Mouse (Mus musculus) midbrain, embryonic 15.5 days (tissue): ENCODE results near the gene Ankrd63. TPM values are rescaled to one million over a fixed set of nuclear protein-coding genes. Genes with fewer than 3 reads are reported as not detected.
"Not testable (repeated sequence)": the region's sequence is repeated elsewhere in the genome, so short reads cannot be mapped to it uniquely, and the experiment has no call there.

Experiments used
- ATAC-seq: fragments of 200-750 bp; cut with Nextera tagmentation; replicated peaks from 2 replicates; pipeline ENCODE4 v1.8.0; 2017; ENCODE audit warnings: moderate TSS enrichment
- H3K27ac ChIP-seq: fragments of 300-500 bp; sonication (generic); 2 replicates; pipeline ENCODE4 v1.5.1; 2015; ENCODE audit warnings: mild to moderate bottlenecking, inconsistent platforms
- H3K27me3 ChIP-seq: fragments of 300-500 bp; sonication (generic); replicated peaks from 2 replicates; pipeline ENCODE4 v1.6.1; 2015; ENCODE audit warnings: inconsistent platforms
- H3K36me3 ChIP-seq: fragments of 300-500 bp; sonication (generic); replicated peaks from 2 replicates; pipeline ENCODE4 v1.6.1; 2015; ENCODE audit warnings: inconsistent platforms
- H3K4me1 ChIP-seq: fragments of 300-500 bp; sonication (generic); 2 replicates; pipeline ENCODE4 v1.6.1; 2015; ENCODE audit warnings: inconsistent platforms
- H3K4me2 ChIP-seq: fragments of 300-500 bp; sonication (generic); 2 replicates; pipeline ENCODE4 v1.6.1; 2015; ENCODE audit warnings: inconsistent platforms, mild to moderate bottlenecking, moderate library complexity
- H3K4me3 ChIP-seq: fragments of 300-500 bp; sonication (generic); 2 replicates; pipeline ENCODE4 v1.5.1; 2015; ENCODE audit warnings: mild to moderate bottlenecking, inconsistent platforms
- H3K9ac ChIP-seq: fragments of 300-500 bp; sonication (generic); 2 replicates; pipeline ENCODE4 v1.6.1; 2015; ENCODE audit warnings: mild to moderate bottlenecking, inconsistent platforms
- H3K9me3 ChIP-seq: fragments of 300-500 bp; sonication (generic); 2 replicates; pipeline ENCODE4 v1.6.1; 2016; ENCODE audit warnings: inconsistent platforms
- WGBS: fragments of 180-500 bp; shearing (Covaris S2); methylation state at CpG from one replicate; pipeline ENCODE4 v1.1.7; 2015; ENCODE audit warnings: mixed read lengths; 5-methylcytosine and 5-hydroxymethylcytosine counted together
- polyA plus RNA-seq: library from polyadenylated mRNA; unstranded; fragments of >200 nt; fragmentation: Nextera tagmentation; extraction: Ambion mirVana; gene quantifications from 2 replicates; pipeline ENCODE4 v1.2.1, GENCODE M21; 2015

The Ankrd63 gene
- polyA plus RNA-seq, 1 experiment from 2014 or later = not detected

- ATAC-seq = peak; percentile 59
- peak overlapping the region; percentile 83 for H3K27ac ChIP-seq
- 44% methylated on average over 19 of the region's 19 CpGs for WGBS
Observed at GRCm38 (mm10) chr2:118663804-118664766, 39.7 kb downstream of the Ankrd63 start.

GRCm38 (mm10) chr2:118662902-118663803 is 40.6 kb downstream of the Ankrd63 start, which contains the start of gene Pak6:
TSS of gene Pak6 (plus strand) at chr2:118663303.
- peak within 1 kb of the TSS; percentile 68 for H3K9ac ChIP-seq
- H3K4me3 ChIP-seq = peak within 1 kb of the TSS; percentile 59
- no peaks in the 10 kb centered on the region for H3K9me3 ChIP-seq
- WGBS = under 1% methylated on average over 37 of the region's 37 CpGs
- no peaks in the 10 kb centered on the region for H3K27me3 ChIP-seq
- H3K4me2 ChIP-seq = peak within 1 kb of the TSS; percentile 68
- ATAC-seq = peak; percentile 69
- H3K27ac ChIP-seq = peak within 1 kb of the TSS; percentile 83
- H3K36me3 ChIP-seq = no peaks in the 10 kb centered on the region
- peaks cover 62% of the 10 kb centered on the region for H3K4me1 ChIP-seq

More at GRCm38 (mm10) chr2:118663804-118664766, 39.7 kb downstream of the Ankrd63 start:
- Histone ChIP-seq H3K9ac (peak overlapping the region; percentile 68), H3K4me2 (peak overlapping the region; percentile 68), H3K4me3 (peak overlapping the region; percentile 59), H3K9me3 (no peaks in the 10 kb centered on the region), H3K36me3 (no peaks in the 10 kb centered on the region), H3K4me1 (peaks cover 64% of the 10 kb centered on the region), H3K27me3 (no peaks in the 10 kb centered on the region)

GRCm38 (mm10) chr2:118661891-118662290 is 41.9 kb downstream of the Ankrd63 start:
- H3K4me1 ChIP-seq = peaks cover 56% of the 10 kb centered on the region
- 83% methylated on average over 9 of the region's 9 CpGs for WGBS

GRCm38 (mm10) chr2:118659998-118660452 is 43.7 kb downstream of the Ankrd63 start:
- no peaks in the 10 kb centered on the region for H3K36me3 ChIP-seq
- peak overlapping the region; percentile 82 for H3K27ac ChIP-seq
- H3K27me3 ChIP-seq = no peaks in the 10 kb centered on the region
- peak overlapping the region; percentile 62 for H3K4me2 ChIP-seq
- H3K4me3 ChIP-seq = peak overlapping the region; percentile 33
- H3K9me3 ChIP-seq = no peaks in the 10 kb centered on the region
- WGBS = 3% methylated on average over 4 of the region's 4 CpGs
- peak overlapping the region; percentile 49 for H3K9ac ChIP-seq
- H3K4me1 ChIP-seq = peaks cover 43% of the 10 kb centered on the region
- peak; percentile 75 for ATAC-seq

More at GRCm38 (mm10) chr2:118661891-118662290, 41.9 kb downstream of the Ankrd63 start:
- Histone ChIP-seq H3K4me2 (no peak overlapping the region), H3K9ac (no peak overlapping the region), H3K4me3 (no peak overlapping the region), H3K9me3 (no peaks in the 10 kb centered on the region), H3K27ac (no peak overlapping the region), H3K36me3 (no peaks in the 10 kb centered on the region), H3K27me3 (no peaks in the 10 kb centered on the region)
- ATAC-seq = no peak

GRCm38 (mm10) chr2:118659493-118659892 is 44.3 kb downstream of the Ankrd63 start:
- Histone ChIP-seq H3K36me3 (no peaks in the 10 kb centered on the region), H3K4me1 (peaks cover 38% of the 10 kb centered on the region), H3K9me3 (no peaks in the 10 kb centered on the region), H3K9ac (peak overlapping the region; percentile 49), H3K27ac (peak overlapping the region; percentile 82), H3K27me3 (no peaks in the 10 kb centered on the region), H3K4me2 (peak overlapping the region; percentile 62), H3K4me3 (peak overlapping the region; percentile 33)
- no peak for ATAC-seq
- 86% methylated on average over 12 of the region's 12 CpGs for WGBS

- Histone ChIP-seq H3K9ac (no peak overlapping the region), H3K4me3 (no peak overlapping the region), H3K27me3 (no peaks in the 10 kb centered on the region), H3K9me3 (no peaks in the 10 kb centered on the region), H3K4me2 (no peak overlapping the region), H3K27ac (no peak overlapping the region), H3K4me1 (peaks cover 33% of the 10 kb centered on the region), H3K36me3 (no peaks in the 10 kb centered on the region)
- 77% methylated on average over 1 of the region's 1 CpGs for WGBS
- no peak for ATAC-seq
Observed at GRCm38 (mm10) chr2:118659077-118659476, 44.7 kb downstream of the Ankrd63 start.

GRCm38 (mm10) chr2:118658457-118658856 is 45.3 kb downstream of the Ankrd63 start:
- ATAC-seq = no peak
- Histone ChIP-seq H3K4me2 (no peak overlapping the region), H3K9ac (no peak overlapping the region), H3K27ac (no peak overlapping the region), H3K27me3 (no peaks in the 10 kb centered on the region), H3K4me1 (peaks cover 28% of the 10 kb centered on the region), H3K4me3 (no peak overlapping the region), H3K9me3 (no peaks in the 10 kb centered on the region), H3K36me3 (no peaks in the 10 kb centered on the region)
- WGBS = 44% methylated on average over 4 of the region's 4 CpGs

- Histone ChIP-seq H3K27ac (peak overlapping the region; percentile 48; the same call in 1 of the 2 replicates), H3K9me3 (no peaks in the 10 kb centered on the region), H3K27me3 (no peaks in the 10 kb centered on the region), H3K4me1 (peaks cover 20% of the 10 kb centered on the region), H3K9ac (no peak overlapping the region), H3K36me3 (no peaks in the 10 kb centered on the region), H3K4me2 (no peak overlapping the region), H3K4me3 (no peak overlapping the region)
- no peak for ATAC-seq
- WGBS = 18% methylated on average over 3 of the region's 3 CpGs
Observed at GRCm38 (mm10) chr2:118656688-118657281, 47.0 kb downstream of the Ankrd63 start.

GRCm38 (mm10) chr2:118650697-118651096 is 53.1 kb downstream of the Ankrd63 start:
- H3K27me3 ChIP-seq, ATAC-seq: not testable (repeated sequence)

More at GRCm38 (mm10) chr2:118650697-118651096, 53.1 kb downstream of the Ankrd63 start:
- not testable (repeated sequence) for H3K9me3 ChIP-seq, H3K4me1 ChIP-seq, H3K27ac ChIP-seq, H3K4me2 ChIP-seq, H3K4me3 ChIP-seq, H3K36me3 ChIP-seq, H3K9ac ChIP-seq
- WGBS = 49% methylated on average over 2 of the region's 2 CpGs
